In genomic region chr7:119076712-119077619, GRCm38 (mm10) we compare ENCODE assay signal across 8 mouse cellular contexts.
DNase-seq lines count a peak whose midpoint lies in the region; ATAC-seq and TF ChIP-seq lines count a peak whose summit lies in the region.

No protein-coding gene starts in this region.

- no peak for TF ChIP-seq EP300 in lung, postnatal 0 days (IDR thresholded peaks at IDR 0.05)

- TF ChIP-seq CTCF in lung, postnatal 0 days (IDR thresholded peaks at IDR 0.05): no peak

- H3K9ac ChIP-seq in hindbrain, embryonic 13.5 days: no peak overlapping the region
- H3K9ac ChIP-seq in lung, postnatal 0 days (replicated peaks; ENCODE audit: low read depth): no peak overlapping the region
- H3K9ac ChIP-seq in liver, embryonic 12.5 days: no peak overlapping the region

- H3K27me3 ChIP-seq in hindbrain, embryonic 13.5 days: 0 out of 2 replicates have a peak, but pooled peaks cover 4% of the 10 kb centered on the region
- H3K27me3 ChIP-seq in lung, postnatal 0 days (replicated peaks; ENCODE audit: insufficient read depth, low read length): no peaks in the 10 kb centered on the region
- H3K27me3 ChIP-seq in liver, embryonic 12.5 days (replicated peaks): no peaks in the 10 kb centered on the region

- 0 out of 2 replicates have a peak, but pooled peaks cover 6% of the 10 kb centered on the region for H3K4me1 ChIP-seq in hindbrain, embryonic 13.5 days (replicated peaks)
- H3K4me1 ChIP-seq in lung, postnatal 0 days (ENCODE audit: insufficient read depth, low read depth, low read length): no peaks in the 10 kb centered on the region
- no peaks in the 10 kb centered on the region for H3K4me1 ChIP-seq in liver, embryonic 12.5 days

- WGBS in hindbrain, embryonic 13.5 days: 56% methylated on average over 12 of the region's 12 CpGs
- WGBS in lung, postnatal 0 days: 41% methylated on average over 12 of the region's 12 CpGs
- 50% methylated on average over 12 of the region's 12 CpGs for WGBS in liver, embryonic 12.5 days (ENCODE audit: insufficient replicate concordance)

- DNase-seq in adrenal gland, postnatal 14 days: peak; percentile 48
- DNase-seq in adrenal gland, postnatal 4 days (ENCODE audit: low spot score in 2 of 2): no peak
- DNase-seq in Muller cell, postnatal 12 days (ENCODE audit: inconsistent ontology term): peak; percentile 67
- peak; percentile 16 for DNase-seq in lung, postnatal 0 days (ENCODE audit: low spot score)
- DNase-seq in spleen, adult 18-20 months: no peak
- no peak for DNase-seq in gastrocnemius, adult 8-10 months (ENCODE audit: low spot score in 2 of 2)

- peak overlapping the region; percentile 44; the same call in 1 of the 2 replicates for H3K27ac ChIP-seq in hindbrain, embryonic 13.5 days
- no peak overlapping the region for H3K27ac ChIP-seq in lung, postnatal 0 days (ENCODE audit: low read length)
- no peak overlapping the region for H3K27ac ChIP-seq in liver, embryonic 12.5 days

- no peak overlapping the region for H3K4me2 ChIP-seq in hindbrain, embryonic 13.5 days
- H3K4me2 ChIP-seq in lung, postnatal 0 days (replicated peaks; ENCODE audit: low read depth, low read length): no peak overlapping the region
- no peak overlapping the region for H3K4me2 ChIP-seq in liver, embryonic 12.5 days

- H3K4me3 ChIP-seq in hindbrain, embryonic 13.5 days: no peak overlapping the region
- H3K4me3 ChIP-seq in lung, postnatal 0 days (ENCODE audit: low read depth, low read length): no peak overlapping the region
- no peak overlapping the region for H3K4me3 ChIP-seq in liver, embryonic 12.5 days

- peak; percentile 68 for ATAC-seq in hindbrain, embryonic 13.5 days (ENCODE audit: low FRiP score)
- ATAC-seq in lung, postnatal 0 days: peak; percentile 14; the same call in 1 of the 2 replicates
- ATAC-seq in liver, embryonic 12.5 days: no peak

- H3K36me3 ChIP-seq in hindbrain, embryonic 13.5 days: no peaks in the 10 kb centered on the region
- H3K36me3 ChIP-seq in lung, postnatal 0 days (ENCODE audit: insufficient read depth, low read length): no peaks in the 10 kb centered on the region
- H3K36me3 ChIP-seq in liver, embryonic 12.5 days: no peaks in the 10 kb centered on the region

- H3K9me3 ChIP-seq in hindbrain, embryonic 13.5 days: no peaks in the 10 kb centered on the region
- no peaks in the 10 kb centered on the region for H3K9me3 ChIP-seq in lung, postnatal 0 days (ENCODE audit: low read length)
- 0 out of 2 replicates have a peak, but pooled peaks cover 3% of the 10 kb centered on the region for H3K9me3 ChIP-seq in liver, embryonic 12.5 days (replicated peaks)

Comparison
In these comparisons a context has a peak if more than half of its experiments do, and no peak if none do; other contexts are left out.
1. DNase-seq: peak in adrenal gland, postnatal 14 days (single experiment), Muller cell, postnatal 12 days (single experiment) and lung, postnatal 0 days (single experiment); none in adrenal gland, postnatal 4 days (0 of 2), spleen, adult 18-20 months (0 of 2) and gastrocnemius, adult 8-10 months (0 of 2).